Mouse (Mus musculus): ENCODE data around the gene Arid5b.
"Not testable (repeated sequence)": the region's sequence is repeated elsewhere in the genome, so short reads cannot be mapped to it uniquely, and the experiment has no call there.

Arid5b gene

GRCm38 (mm10) chr10:68110182-68110581, 168.4 kb downstream of the Arid5b start:
- no peak for DNase-seq (ENCODE audit: low spot score)

- DNase-seq (ENCODE audit: low spot score), result no peak
Observed at GRCm38 (mm10) chr10:68109651-68110050, 168.9 kb downstream of the Arid5b start.

GRCm38 (mm10) chr10:68107716-68108115, 170.8 kb downstream of the Arid5b start:
- no peak for DNase-seq (ENCODE audit: low spot score)

- DNase-seq (ENCODE audit: low spot score), result no peak
Observed at GRCm38 (mm10) chr10:68106351-68106950, 172.1 kb downstream of the Arid5b start.

GRCm38 (mm10) chr10:68104881-68105781, 173.4 kb downstream of the Arid5b start:
- DNase-seq (ENCODE audit: low spot score), result no peak

GRCm38 (mm10) chr10:68104481-68104880, 174.1 kb downstream of the Arid5b start:
- no peak for DNase-seq (ENCODE audit: low spot score)

- DNase-seq (ENCODE audit: low spot score), result no peak
Observed at GRCm38 (mm10) chr10:68103988-68104387, 174.6 kb downstream of the Arid5b start.

GRCm38 (mm10) chr10:68103078-68103855, 175.3 kb downstream of the Arid5b start:
- DNase-seq (ENCODE audit: low spot score), result no peak

GRCm38 (mm10) chr10:68102566-68102965, 176.0 kb downstream of the Arid5b start:
- DNase-seq (ENCODE audit: low spot score), result no peak

- DNase-seq (ENCODE audit: low spot score), result no peak
Observed at GRCm38 (mm10) chr10:68101251-68101650, 177.3 kb downstream of the Arid5b start.

GRCm38 (mm10) chr10:68100506-68100905, 178.0 kb downstream of the Arid5b start:
- DNase-seq (ENCODE audit: low spot score), result no peak

GRCm38 (mm10) chr10:68099801-68100200, 178.7 kb downstream of the Arid5b start:
- DNase-seq (ENCODE audit: low spot score), result not testable (repeated sequence)

GRCm38 (mm10) chr10:68097821-68098675, 180.5 kb downstream of the Arid5b start:
- no peak for DNase-seq (ENCODE audit: low spot score)

GRCm38 (mm10) chr10:68096395-68096794, 182.1 kb downstream of the Arid5b start:
- no peak for DNase-seq (ENCODE audit: low spot score)

GRCm38 (mm10) chr10:68095136-68095535, 183.4 kb downstream of the Arid5b start:
- DNase-seq (ENCODE audit: low spot score), result no peak

- no peak for DNase-seq (ENCODE audit: low spot score)
Observed at GRCm38 (mm10) chr10:68093496-68093895, 185.0 kb downstream of the Arid5b start.

GRCm38 (mm10) chr10:68091840-68092239, 186.7 kb downstream of the Arid5b start:
- no peak for DNase-seq (ENCODE audit: low spot score)

GRCm38 (mm10) chr10:68091011-68091410, 187.5 kb downstream of the Arid5b start:
- DNase-seq (ENCODE audit: low spot score), result no peak

GRCm38 (mm10) chr10:68090544-68090943, 188.0 kb downstream of the Arid5b start:
- DNase-seq (ENCODE audit: low spot score), result no peak

- peak; percentile 57 for DNase-seq (ENCODE audit: low spot score)
Observed at GRCm38 (mm10) chr10:68090197-68090535, 188.4 kb downstream of the Arid5b start.

GRCm38 (mm10) chr10:68089435-68090196, 188.9 kb downstream of the Arid5b start:
- no peak for DNase-seq (ENCODE audit: low spot score)

Data from ovary, postnatal 14 days (tissue).